Mouse (Mus musculus): ENCODE results near the gene Ist1. TPM values are rescaled to one million over a fixed set of nuclear protein-coding genes. Genes with fewer than 3 reads are reported as not detected.
A peak's percentile ranks its signal among the peaks of the same experiment; 100 is the strongest.

The Ist1 gene
- total RNA-seq (2015), result 66.1 and 80.1 TPM in 2 replicates
- total RNA-seq (2017), result 74.6 and 86.1 TPM in 2 replicates

GRCm38 (mm10) chr8:109693146-109693900, at the start of gene Ist1:
TSS of gene Ist1 (minus strand) at chr8:109693260.
- ATAC-seq (replicated peaks; ENCODE audit: poor library complexity), result peak; percentile 92

- ATAC-seq (replicated peaks; ENCODE audit: poor library complexity), result no peak
These were observed 45.0 kb upstream of the Ist1 start for GRCm38 (mm10) chr8:109738049-109738380.

GRCm38 (mm10) chr8:109737237-109738048, 44.4 kb upstream of the Ist1 start, which contains the start of gene Atxn1l:
TSS of gene Atxn1l (minus strand) at chr8:109737739.
- peak; percentile 96 for ATAC-seq (replicated peaks; ENCODE audit: poor library complexity)

GRCm38 (mm10) chr8:109736819-109737218, 43.8 kb upstream of the Ist1 start:
- peak; percentile 10 for ATAC-seq (replicated peaks; ENCODE audit: poor library complexity)

GRCm38 (mm10) chr8:109734018-109734417, 41.0 kb upstream of the Ist1 start:
- no peak for ATAC-seq (replicated peaks; ENCODE audit: poor library complexity)

- ATAC-seq (replicated peaks; ENCODE audit: poor library complexity), result no peak
These were observed 38.0 kb upstream of the Ist1 start for GRCm38 (mm10) chr8:109731012-109731411.

GRCm38 (mm10) chr8:109725106-109725505, 32.0 kb upstream of the Ist1 start:
- no peak for ATAC-seq (replicated peaks; ENCODE audit: poor library complexity)

GRCm38 (mm10) chr8:109714961-109715360, 21.9 kb upstream of the Ist1 start:
- no peak for ATAC-seq (replicated peaks; ENCODE audit: poor library complexity)

GRCm38 (mm10) chr8:109712521-109712920, 19.5 kb upstream of the Ist1 start:
- ATAC-seq (replicated peaks; ENCODE audit: poor library complexity), result no peak

- ATAC-seq (replicated peaks; ENCODE audit: poor library complexity), result no peak
These were observed 14.9 kb upstream of the Ist1 start for GRCm38 (mm10) chr8:109707921-109708320.

GRCm38 (mm10) chr8:109706874-109707237, 13.8 kb upstream of the Ist1 start:
- peak; percentile 73 for ATAC-seq (replicated peaks; ENCODE audit: poor library complexity)

- no peak for ATAC-seq (replicated peaks; ENCODE audit: poor library complexity)
These were observed 13.2 kb upstream of the Ist1 start for GRCm38 (mm10) chr8:109706076-109706873.

GRCm38 (mm10) chr8:109705320-109706075, 12.4 kb upstream of the Ist1 start, which contains the start of gene Zfp821:
TSS of gene Zfp821 (plus strand) at chr8:109705546.
- ATAC-seq (replicated peaks; ENCODE audit: poor library complexity), result peak; percentile 87

- ATAC-seq (replicated peaks; ENCODE audit: poor library complexity), result peak; percentile 25
These were observed 11.7 kb upstream of the Ist1 start for GRCm38 (mm10) chr8:109704565-109705319.

- no peak for ATAC-seq (replicated peaks; ENCODE audit: poor library complexity)
These were observed 5.4 kb upstream of the Ist1 start for GRCm38 (mm10) chr8:109698477-109698876.

- ATAC-seq (replicated peaks; ENCODE audit: poor library complexity), result no peak
These were observed 4.7 kb upstream of the Ist1 start for GRCm38 (mm10) chr8:109697754-109698153.

GRCm38 (mm10) chr8:109694154-109694553, 1.1 kb upstream of the Ist1 start:
- no peak for ATAC-seq (replicated peaks; ENCODE audit: poor library complexity)

- ATAC-seq (replicated peaks; ENCODE audit: poor library complexity), result peak; percentile 33
These were observed 466 bp downstream of the Ist1 start for GRCm38 (mm10) chr8:109692443-109693145.

- ATAC-seq (replicated peaks; ENCODE audit: poor library complexity), result peak; percentile 50
These were observed 1.3 kb downstream of the Ist1 start for GRCm38 (mm10) chr8:109691769-109692168.
